Mouse (Mus musculus) ES-E14 (cell line): ENCODE measurements around the gene Ntm. TPM values are rescaled to one million over a fixed set of nuclear protein-coding genes. Genes with fewer than 3 reads are reported as not detected.

ENCODE experiments used
- DNase-seq: peaks from one replicate; pipeline ENCODE4 v3.0.0-alpha.2; 2013; ENCODE audit warnings: low read depth, low spot score
- H3K27ac ChIP-seq: 2 replicates; pipeline ENCODE4 v1.5.1; 2012; ENCODE audit warnings: low read depth, mild to moderate bottlenecking, low read length, moderate library complexity, mixed read lengths; ENCODE audit not compliant: poor library complexity, insufficient read depth, severe bottlenecking
- H3K36me3 ChIP-seq: 2 replicates; pipeline ENCODE4 v1.6.1; 2012; ENCODE audit warnings: mild to moderate bottlenecking, low read length, moderate library complexity, mixed read lengths; ENCODE audit not compliant: control insufficient read depth, poor library complexity, insufficient read depth, severe bottlenecking
- H3K4me1 ChIP-seq, 2 experiments: fragments of 150-350 bp in 1 of 2; sonication (generic) in 1 of 2; 2 replicates each; pipeline ENCODE4 v1.6.1; 2012; ENCODE audit warnings: low read length in 2 of 2, mild to moderate bottlenecking in 1 of 2, mixed read lengths in 1 of 2; ENCODE audit not compliant: control insufficient read depth in 2 of 2, insufficient read depth in 2 of 2, poor library complexity in 1 of 2
- H3K4me3 ChIP-seq, 2 experiments: fragments of 150-350 bp in 1 of 2; sonication (generic) in 1 of 2; 2 replicates each; pipeline ENCODE4 v1.5.1; 2012; ENCODE audit warnings: low read length in 2 of 2, low read depth in 1 of 2, mild to moderate bottlenecking in 1 of 2, mixed read lengths in 1 of 2; ENCODE audit not compliant: insufficient read depth in 1 of 2, poor library complexity in 1 of 2, severe bottlenecking in 1 of 2
- H3K9ac ChIP-seq: 2 replicates; pipeline ENCODE4 v1.6.1; 2012; ENCODE audit warnings: low read depth, mild to moderate bottlenecking, low read length, mixed read lengths; ENCODE audit not compliant: poor library complexity, insufficient read depth, severe bottlenecking
- H3K9me3 ChIP-seq: fragments of 150-350 bp; sonication (generic); 2 replicates; pipeline ENCODE4 v1.6.1; 2012; ENCODE audit warnings: low read depth, mild to moderate bottlenecking, low read length; ENCODE audit not compliant: control insufficient read depth, insufficient read depth
- CHD2 ChIP-seq: IDR thresholded peaks from 2 replicates; pipeline ENCODE4 v1.6.1; 2014; ENCODE audit warnings: mild to moderate bottlenecking, low read depth, low read length, inconsistent platforms
- HCFC1 ChIP-seq: IDR thresholded peaks from 2 replicates; pipeline ENCODE4 v1.6.1; 2012; ENCODE audit warnings: low read length, inconsistent platforms, borderline replicate concordance; ENCODE audit not compliant: insufficient read depth
- MAFK ChIP-seq: IDR thresholded peaks from 2 replicates; pipeline ENCODE4 v1.6.1; 2014; ENCODE audit warnings: mild to moderate bottlenecking, low read depth, low read length, inconsistent platforms; ENCODE audit not compliant: insufficient read depth
- ZC3H11A ChIP-seq: IDR thresholded peaks from 2 replicates; pipeline ENCODE4 v1.6.1; 2012; ENCODE audit warnings: low read depth, mild to moderate bottlenecking, inconsistent platforms, low read length, borderline replicate concordance
- ZNF384 ChIP-seq: IDR thresholded peaks from 2 replicates; pipeline ENCODE4 v1.6.1; 2012; ENCODE audit warnings: low read depth, low read length, inconsistent platforms
- in situ Hi-C, 2 experiments: fragments of 600-800 bp; cut with MboI; formaldehyde crosslinking; loops; one replicate each; pipeline ENCODE4 v1.15.1; 2025; ENCODE audit warnings: low sequenced_read_pairs in 2 of 2, inconsistent platforms in 1 of 2; ENCODE audit not compliant: unreplicated experiment in 2 of 2
- total RNA-seq: library from RNA; depleted of rRNA; stranded (reverse); fragments of 300-350 nt; gene quantifications from 2 replicates; pipeline ENCODE4 v1.2.3, GENCODE M21; 2012

Gene Ntm
- total RNA-seq, 1 experiment: 0.67 TPM

GRCm38 (mm10) chr9:29661468-29662145 lies 301.3 kb downstream of the Ntm start:
- TF ChIP-seq ZC3H11A (peak; percentile 90), CHD2 (no peak)
- Histone ChIP-seq H3K4me1 (peaks cover 2 to 15% of the 10 kb centered on the region in 2 experiments; a peak in 3 of 4 replicates), H3K36me3 (no peaks in the 10 kb centered on the region), H3K27ac (no peak overlapping the region), H3K4me3 (no peak overlapping the region), H3K9me3 (no peaks in the 10 kb centered on the region), H3K9ac (no peak overlapping the region)
- DNase-seq: no peak
- in situ Hi-C loops: loop anchor here (10.0 to 25.0 kb wide), 3 partner anchors 626 to 751 kb away; no protein-coding TSS in a partner anchor

GRCm38 (mm10) chr9:29660059-29660613 lies 302.8 kb downstream of the Ntm start:
- in situ Hi-C loops: loop anchor here (10.0 to 25.0 kb wide), 3 partner anchors 627 to 752 kb away; no protein-coding TSS in a partner anchor
- Histone ChIP-seq H3K9ac (no peak overlapping the region), H3K27ac (no peak overlapping the region), H3K9me3 (no peaks in the 10 kb centered on the region), H3K36me3 (no peaks in the 10 kb centered on the region), H3K4me3 (no peak overlapping the region), H3K4me1 (peaks cover 2 to 16% of the 10 kb centered on the region in 2 experiments; a peak in 3 of 4 replicates)
- DNase-seq: no peak
- no peak for TF ChIP-seq ZC3H11A
- no peak for TF ChIP-seq MAFK
- TF ChIP-seq CHD2: no peak
- no peak for TF ChIP-seq ZNF384
- no peak for TF ChIP-seq HCFC1

GRCm38 (mm10) chr9:29657761-29658465 lies 305.0 kb downstream of the Ntm start:
- H3K36me3 ChIP-seq: no peaks in the 10 kb centered on the region
- H3K4me3 ChIP-seq: no peak overlapping the region
- no peaks in the 10 kb centered on the region for H3K9me3 ChIP-seq
- peaks cover 2 to 20% of the 10 kb centered on the region in 2 experiments; a peak in 3 of 4 replicates for H3K4me1 ChIP-seq
- H3K9ac ChIP-seq: no peak overlapping the region
- DNase-seq: no peak
- no peak for TF ChIP-seq HCFC1
- TF ChIP-seq ZC3H11A: no peak
- TF ChIP-seq MAFK: no peak
- no peak for TF ChIP-seq ZNF384
- no peak for TF ChIP-seq CHD2
- H3K27ac ChIP-seq: no peak overlapping the region
- in situ Hi-C loops: loop anchor here (25.0 kb wide), 2 partner anchors 629 to 754 kb away; no protein-coding TSS in a partner anchor

- no peak overlapping the region for H3K27ac ChIP-seq
- no peaks in the 10 kb centered on the region for H3K36me3 ChIP-seq
- in situ Hi-C loops: loop anchor here (25.0 kb wide), 2 partner anchors 632 to 757 kb away; no protein-coding TSS in a partner anchor
- no peaks in the 10 kb centered on the region for H3K9me3 ChIP-seq
- H3K9ac ChIP-seq: no peak overlapping the region
- peaks cover 2 to 28% of the 10 kb centered on the region in 2 experiments; a peak in 3 of 4 replicates for H3K4me1 ChIP-seq
- no peak overlapping the region for H3K4me3 ChIP-seq
- TF ChIP-seq MAFK (no peak), HCFC1 (no peak), ZNF384 (no peak), CHD2 (no peak), ZC3H11A (0 out of 2 replicates have a peak, but pooled peaks have one; percentile 19)
- peak; percentile 47 for DNase-seq
Measured at GRCm38 (mm10) chr9:29654885-29655284, 308.1 kb downstream of the Ntm start.
